Mouse (Mus musculus) kidney, postnatal 36 days (tissue): Measurements from ENCODE around the gene Anks3.

Experiments
- DNase-seq, 2 experiments: peaks; one replicate each; pipeline ENCODE4 v3.0.0; 2021 to 2022; ENCODE audit warnings: mixed read lengths in 2 of 2

Gene Anks3

DNA sequence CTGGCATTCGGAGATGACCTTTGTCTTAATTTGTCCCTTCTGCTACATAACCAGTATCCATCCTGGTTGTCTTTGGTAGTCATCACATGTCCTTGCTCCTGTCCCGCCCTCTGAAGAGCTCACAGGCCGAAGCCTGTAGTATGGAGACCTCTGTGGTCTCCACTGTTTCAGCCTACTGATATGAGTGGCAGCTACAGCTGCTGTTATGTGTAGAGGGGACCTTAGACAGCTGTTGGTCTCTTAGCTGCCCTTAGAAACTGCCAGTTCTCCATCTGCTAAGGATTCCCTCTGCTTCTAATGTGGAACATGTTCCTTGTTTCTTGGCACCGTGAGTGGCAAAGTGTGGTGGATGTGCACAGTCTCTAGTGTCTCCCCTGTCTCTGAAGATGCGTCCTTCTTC is 40.0 kb downstream of the Anks3 start:
- DNase-seq: no peak

GRCm38 (mm10) chr16:4922481-4922880 is 41.5 kb downstream of the Anks3 start:
- no peak for DNase-seq

DNA sequence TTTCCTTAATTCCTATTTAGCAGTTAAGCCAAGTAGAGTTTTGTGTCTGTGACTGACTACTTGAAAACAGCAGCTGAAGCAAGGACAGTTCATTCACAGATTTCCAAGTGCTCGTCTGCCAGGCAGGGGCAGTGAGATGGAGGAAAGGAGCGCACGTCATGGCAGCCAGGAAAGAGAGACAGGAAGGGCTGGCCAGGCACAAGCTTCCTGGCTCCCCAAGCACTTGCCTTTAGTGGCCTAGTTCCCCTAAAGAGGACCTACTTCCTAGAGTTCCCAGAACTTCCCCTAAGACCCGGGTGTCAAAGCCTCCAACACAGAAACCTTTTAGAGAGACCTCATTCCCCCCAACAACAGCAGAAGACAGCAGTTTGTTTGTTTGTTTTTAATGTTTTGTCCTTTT is 43.4 kb downstream of the Anks3 start:
- no peak for DNase-seq

DNA sequence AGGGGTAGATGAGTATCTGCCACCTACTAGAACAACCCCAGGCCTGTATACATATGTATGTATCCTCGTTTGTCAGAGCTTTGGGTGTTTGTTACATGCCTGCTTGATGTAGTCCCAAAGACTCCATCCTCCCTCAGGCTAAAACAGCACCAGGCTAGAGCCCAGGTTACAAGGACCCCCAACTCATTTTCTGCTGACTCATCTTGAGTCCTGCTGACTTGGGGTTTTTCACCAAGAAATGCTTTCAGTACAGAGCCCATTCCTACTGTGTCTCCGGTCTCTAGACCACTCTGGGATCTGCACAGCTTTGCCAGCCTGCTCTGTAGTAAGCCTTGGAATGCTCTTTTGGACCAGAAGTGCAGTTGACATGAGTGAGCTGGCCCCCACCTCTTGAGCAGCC is 47.4 kb downstream of the Anks3 start:
- no peak for DNase-seq

- DNase-seq: no peak
Observed at GRCm38 (mm10) chr16:4915931-4916330, 48.1 kb downstream of the Anks3 start.

DNA sequence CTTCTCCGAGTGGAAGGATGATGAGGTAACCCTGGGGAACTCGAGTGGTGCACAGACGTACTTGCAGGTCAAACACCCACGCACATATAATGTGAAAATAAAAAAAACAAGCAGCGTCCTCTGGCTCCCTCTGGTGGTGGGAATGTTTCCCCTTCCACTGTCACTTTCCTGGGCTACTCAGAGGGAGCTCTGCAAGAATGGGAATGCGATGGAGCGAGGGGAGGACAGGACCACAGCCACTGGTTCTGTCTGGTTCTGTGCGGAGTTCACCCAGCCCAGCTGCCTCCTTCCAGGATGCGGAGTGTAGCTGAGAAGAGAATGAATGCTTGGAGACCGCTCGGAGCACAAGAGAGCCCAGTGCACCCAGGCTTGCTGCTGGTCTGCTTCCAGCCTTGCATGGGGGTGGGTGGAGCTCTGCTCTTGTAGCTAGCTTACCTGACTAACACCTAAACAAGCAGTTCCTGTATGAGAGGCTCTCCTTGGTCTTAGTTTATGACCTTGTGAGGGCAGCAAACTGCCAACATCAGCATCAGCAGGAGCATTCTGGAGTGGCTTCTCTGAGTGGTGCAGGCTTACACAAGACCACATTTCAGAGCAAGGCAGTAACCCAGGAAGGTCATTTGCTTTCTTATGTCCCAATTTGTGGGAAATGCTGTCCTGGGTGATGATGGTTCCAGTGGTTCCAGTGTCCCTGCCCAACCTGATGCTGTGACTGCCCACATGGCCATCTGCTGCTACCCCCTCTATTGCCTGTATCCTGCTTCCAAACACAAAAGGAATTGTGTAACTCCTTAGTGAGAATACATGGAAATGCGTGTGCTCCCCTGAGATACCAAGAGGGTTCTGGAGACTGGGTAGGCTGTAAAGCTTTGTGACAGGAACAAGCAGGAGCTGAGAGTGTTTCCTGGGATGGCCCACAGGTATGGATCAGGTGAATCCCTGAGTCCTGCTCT is 49.9 kb downstream of the Anks3 start:
- DNase-seq: peak; percentile 88 to 94

DNA sequence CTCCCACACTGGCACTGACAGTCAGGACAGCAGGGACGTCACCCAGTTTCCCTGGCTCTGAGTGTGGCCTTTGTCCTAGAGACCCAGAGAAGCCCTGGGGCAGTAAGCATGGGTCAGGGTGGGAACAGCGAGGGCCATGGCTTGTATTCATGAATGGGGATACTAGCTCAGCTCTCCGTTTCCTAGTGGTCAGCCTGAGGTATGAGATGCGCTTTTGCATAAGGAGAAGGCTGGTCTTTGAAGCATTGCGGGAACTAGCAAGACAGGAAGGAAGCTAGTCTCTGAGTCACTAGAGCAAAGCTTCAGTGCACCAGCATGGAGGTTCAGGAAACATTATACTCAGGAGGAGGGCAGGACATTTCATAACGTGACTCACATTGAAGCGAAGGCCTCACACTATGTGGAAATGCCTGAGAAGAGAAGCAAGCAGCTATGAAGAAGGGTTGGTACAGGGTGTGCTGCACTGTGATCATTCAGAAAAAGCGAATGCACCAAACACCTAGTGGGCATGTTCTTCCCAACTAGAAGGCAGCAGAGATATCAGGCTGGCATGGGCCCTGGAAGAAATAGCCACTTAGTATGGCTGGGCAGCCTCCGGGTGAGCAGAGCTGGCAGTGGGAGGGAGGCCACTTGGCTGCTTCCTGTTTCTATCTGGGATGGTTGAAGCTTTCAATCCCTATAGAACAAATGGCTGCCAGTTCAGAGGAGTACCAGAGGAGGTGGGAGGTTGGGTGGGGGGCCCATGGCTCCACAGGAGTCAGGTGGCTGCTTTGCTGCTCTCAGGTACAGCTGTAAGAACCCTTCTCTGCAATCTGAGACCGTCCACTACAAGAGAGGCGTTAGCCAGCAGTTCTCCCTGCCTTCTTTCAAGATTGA is 50.9 kb downstream of the Anks3 start:
- DNase-seq: peak in 1 of 2 experiments; percentile 32

- peak; percentile 40 to 41 for DNase-seq
Observed at GRCm38 (mm10) chr16:4912074-4912648, 51.8 kb downstream of the Anks3 start.

GRCm38 (mm10) chr16:4910758-4911157 is 53.2 kb downstream of the Anks3 start:
- DNase-seq: no peak

- DNase-seq: peak in 1 of 2 experiments; percentile 57
Observed at GRCm38 (mm10) chr16:4909745-4910144, 54.3 kb downstream of the Anks3 start.

GRCm38 (mm10) chr16:4907972-4908371 is 56.0 kb downstream of the Anks3 start:
- no peak for DNase-seq

- DNase-seq: peak; percentile 57 to 69
Observed at GRCm38 (mm10) chr16:4907386-4907785, 56.6 kb downstream of the Anks3 start.

GRCm38 (mm10) chr16:4906559-4906958 is 57.4 kb downstream of the Anks3 start:
- no peak for DNase-seq

DNA sequence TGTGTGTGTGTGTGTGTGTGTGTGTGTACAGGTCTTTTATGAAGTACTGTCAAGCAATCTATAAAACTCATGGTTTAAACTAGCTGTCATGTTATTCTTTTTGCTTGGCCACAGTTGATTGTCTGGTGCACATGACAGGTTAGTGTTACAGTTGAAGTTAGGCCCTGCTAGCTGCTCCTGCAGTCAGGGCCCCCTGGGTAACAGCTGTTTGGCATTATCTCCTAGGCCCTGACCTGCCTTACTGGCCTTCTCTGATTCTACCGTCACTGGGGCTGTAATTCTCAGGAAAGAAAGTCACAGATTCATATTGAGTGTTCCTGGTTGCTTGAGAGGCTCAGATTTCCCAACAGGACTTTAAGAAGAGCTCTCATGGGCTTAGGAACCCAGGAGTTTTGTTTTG is 58.4 kb downstream of the Anks3 start:
- no peak for DNase-seq

DNA sequence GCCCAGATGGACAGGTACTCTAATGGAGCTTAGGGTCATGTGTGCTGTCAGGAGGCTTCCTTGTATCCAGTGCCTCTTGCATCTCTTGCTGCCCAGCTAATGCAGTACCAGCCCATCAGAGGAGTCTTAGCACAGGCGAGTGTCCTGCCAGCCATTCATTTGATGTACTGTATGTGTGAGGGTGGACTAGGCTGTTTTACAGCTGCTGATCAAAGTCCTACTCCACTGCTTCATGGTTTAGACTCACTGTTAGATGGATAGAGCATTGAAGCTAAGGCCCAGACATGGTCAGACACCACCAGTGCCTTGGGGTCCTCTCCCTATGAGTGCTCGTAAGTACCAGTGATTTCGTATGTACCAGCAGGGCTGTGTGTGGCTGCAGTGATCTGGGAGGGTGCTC is 59.1 kb downstream of the Anks3 start:
- DNase-seq: no peak

GRCm38 (mm10) chr16:4903491-4904102 is 60.4 kb downstream of the Anks3 start:
- peak; percentile 61 to 63 for DNase-seq

- no peak for DNase-seq
Observed at GRCm38 (mm10) chr16:4902390-4902789, 61.6 kb downstream of the Anks3 start.

GRCm38 (mm10) chr16:4901167-4901566 is 62.8 kb downstream of the Anks3 start:
- peak; percentile 80 to 83 for DNase-seq

- no peak for DNase-seq
Observed at GRCm38 (mm10) chr16:4899711-4900110, 64.3 kb downstream of the Anks3 start.

DNA sequence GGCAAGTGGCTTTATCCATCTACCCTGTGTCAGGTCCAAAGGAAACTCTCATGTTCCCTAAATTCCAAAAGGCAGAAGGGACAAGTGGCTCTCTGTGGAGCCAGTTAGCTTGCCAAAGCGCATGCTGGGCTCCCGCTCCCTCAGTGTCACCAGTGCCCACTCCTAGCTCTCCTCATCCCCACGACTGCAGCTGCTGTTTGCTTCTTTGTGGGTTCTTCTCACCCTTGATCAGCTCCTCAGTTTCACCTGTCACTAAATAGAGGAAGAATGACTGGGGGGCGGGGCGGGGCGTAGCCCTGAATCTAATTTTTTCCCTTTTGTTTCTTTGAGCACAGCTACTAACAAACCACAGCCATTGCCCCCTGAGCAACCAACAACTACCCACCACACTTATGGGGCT is 65.1 kb downstream of the Anks3 start:
- no peak for DNase-seq

DNA sequence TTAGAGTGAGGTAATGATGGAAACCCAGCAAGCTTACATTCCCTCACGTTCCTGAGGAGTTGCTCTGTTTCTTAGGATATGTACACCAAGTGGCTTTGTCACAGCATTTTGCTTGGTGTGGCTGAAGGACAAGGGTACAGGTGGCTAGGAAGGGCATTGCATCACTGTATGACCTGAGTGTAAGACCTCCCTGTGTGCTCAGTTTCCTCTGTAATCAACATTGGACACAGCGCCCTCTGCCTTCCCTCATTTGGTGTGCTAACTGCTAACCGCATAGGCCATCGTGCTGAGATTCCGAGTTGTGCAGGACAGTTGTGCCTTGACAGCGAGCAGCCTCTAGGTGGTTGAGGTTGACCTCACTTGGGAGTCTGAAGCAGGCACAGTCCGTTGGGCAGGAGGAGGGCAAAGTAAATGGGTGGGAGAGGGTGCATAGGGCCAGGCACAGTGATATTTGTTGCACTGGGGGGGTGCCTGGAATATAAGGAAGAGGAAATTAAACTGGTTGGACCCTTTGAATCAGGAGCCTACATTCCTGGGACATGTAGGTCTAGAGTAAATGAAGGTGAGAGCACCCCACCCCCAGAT is 66.8 kb downstream of the Anks3 start:
- no peak for DNase-seq
